Mouse (Mus musculus) midbrain, embryonic 16.5 days (tissue): ENCODE measurements around the gene 1700013G24Rik. TPM values are rescaled to one million over a fixed set of nuclear protein-coding genes. Genes with fewer than 3 reads are reported as not detected.

Experiments
- ATAC-seq: fragments of 200-750 bp; cut with Nextera tagmentation; 2 replicates; pipeline ENCODE4 v1.8.0; 2017; ENCODE audit warnings: moderate TSS enrichment
- H3K27ac ChIP-seq: fragments of 300-500 bp; sonication (generic); 2 replicates; pipeline ENCODE4 v1.5.1; 2014; ENCODE audit warnings: mild to moderate bottlenecking, low read length, mixed read lengths
- H3K27me3 ChIP-seq: fragments of 300-500 bp; sonication (generic); 2 replicates; pipeline ENCODE4 v1.6.1; 2014; ENCODE audit warnings: low read depth, low read length, mixed read lengths; ENCODE audit not compliant: control insufficient read depth, insufficient read depth
- H3K36me3 ChIP-seq: fragments of 300-500 bp; sonication (generic); 2 replicates; pipeline ENCODE4 v1.6.1; 2014; ENCODE audit warnings: mild to moderate bottlenecking, low read length, moderate library complexity, mixed read lengths; ENCODE audit not compliant: control insufficient read depth, insufficient read depth
- H3K4me1 ChIP-seq: fragments of 300-500 bp; sonication (generic); 2 replicates; pipeline ENCODE4 v1.6.1; 2014; ENCODE audit warnings: mild to moderate bottlenecking, low read length, mixed read lengths; ENCODE audit not compliant: control insufficient read depth, insufficient read depth
- H3K4me2 ChIP-seq: fragments of 300-500 bp; sonication (generic); 2 replicates; pipeline ENCODE4 v1.6.1; 2014; ENCODE audit warnings: mild to moderate bottlenecking, low read length, mixed read lengths
- H3K4me3 ChIP-seq: fragments of 300-500 bp; sonication (generic); 2 replicates; pipeline ENCODE4 v1.5.1; 2014; ENCODE audit warnings: low read depth, mild to moderate bottlenecking, low read length, moderate library complexity, mixed read lengths
- H3K9ac ChIP-seq: fragments of 300-500 bp; sonication (generic); 2 replicates; pipeline ENCODE4 v1.6.1; 2014; ENCODE audit warnings: low read depth, low read length, mixed read lengths
- H3K9me3 ChIP-seq: fragments of 300-500 bp; sonication (generic); replicated peaks from 2 replicates; pipeline ENCODE4 v1.6.1; 2014; ENCODE audit warnings: mild to moderate bottlenecking, low read length, mixed read lengths; ENCODE audit not compliant: control insufficient read depth, poor library complexity, severe bottlenecking
- whole genome bisulfite sequencing: fragments of 180-500 bp; shearing (Covaris S2); extraction: QIAGEN DNeasy Blood & Tissue Kit; methylation state at CpG from one replicate; pipeline ENCODE4 v1.1.7; 2014; 5-methylcytosine and 5-hydroxymethylcytosine counted together
- polyA plus RNA-seq: library from polyadenylated mRNA; unstranded; fragments of >200 nt; fragmentation: Nextera tagmentation; extraction: Ambion mirVana; gene quantifications from 2 replicates; pipeline ENCODE4 v1.2.1, GENCODE M21; 2015

Gene 1700013G24Rik
- polyA plus RNA-seq, 1 experiment from 2014 or later = not detected

- Histone ChIP-seq H3K4me2 (no peak overlapping the region), H3K27me3 (no peaks in the 10 kb centered on the region), H3K36me3 (no peaks in the 10 kb centered on the region), H3K4me3 (no peak overlapping the region), H3K9ac (no peak overlapping the region), H3K4me1 (peaks cover 15% of the 10 kb centered on the region), H3K27ac (no peak overlapping the region), H3K9me3 (no peaks in the 10 kb centered on the region)
- ATAC-seq = no peak
- 74% methylated on average over 9 of the region's 9 CpGs for WGBS
Measured at GRCm38 (mm10) chr4:137470701-137471317, 17.7 kb downstream of the 1700013G24Rik start.

GRCm38 (mm10) chr4:137471326-137471725, 18.2 kb downstream of the 1700013G24Rik start:
- WGBS = 70% methylated on average over 8 of the region's 8 CpGs
- H3K4me3 ChIP-seq = no peak overlapping the region
- H3K27me3 ChIP-seq = no peaks in the 10 kb centered on the region
- ATAC-seq = no peak
- H3K4me2 ChIP-seq = no peak overlapping the region
- peaks cover 15% of the 10 kb centered on the region for H3K4me1 ChIP-seq
- no peak overlapping the region for H3K9ac ChIP-seq
- H3K27ac ChIP-seq = no peak overlapping the region
- H3K9me3 ChIP-seq = no peaks in the 10 kb centered on the region
- H3K36me3 ChIP-seq = no peaks in the 10 kb centered on the region

- H3K36me3 ChIP-seq = no peaks in the 10 kb centered on the region
- peaks cover 16% of the 10 kb centered on the region for H3K4me1 ChIP-seq
- no peak overlapping the region for H3K9ac ChIP-seq
- H3K27me3 ChIP-seq = no peaks in the 10 kb centered on the region
- H3K9me3 ChIP-seq = no peaks in the 10 kb centered on the region
- ATAC-seq = no peak
- WGBS = 94% methylated on average over 8 of the region's 8 CpGs
- no peak overlapping the region for H3K4me2 ChIP-seq
- H3K27ac ChIP-seq = no peak overlapping the region
- no peak overlapping the region for H3K4me3 ChIP-seq
Measured at GRCm38 (mm10) chr4:137473240-137473639, 20.2 kb downstream of the 1700013G24Rik start.

GRCm38 (mm10) chr4:137473701-137474388, 20.8 kb downstream of the 1700013G24Rik start:
- no peak for ATAC-seq
- Histone ChIP-seq H3K27ac (no peak overlapping the region), H3K4me3 (no peak overlapping the region), H3K27me3 (no peaks in the 10 kb centered on the region), H3K4me2 (no peak overlapping the region), H3K36me3 (no peaks in the 10 kb centered on the region), H3K9me3 (no peaks in the 10 kb centered on the region), H3K4me1 (peaks cover 15% of the 10 kb centered on the region), H3K9ac (no peak overlapping the region)
- WGBS = 78% methylated on average over 18 of the region's 18 CpGs

- Histone ChIP-seq H3K9ac (no peak overlapping the region), H3K27ac (no peak overlapping the region)
- no peak for ATAC-seq
Measured at GRCm38 (mm10) chr4:137474694-137475093, 21.6 kb downstream of the 1700013G24Rik start.

GRCm38 (mm10) chr4:137475271-137476050, 22.4 kb downstream of the 1700013G24Rik start:
- no peak for ATAC-seq
- H3K27ac ChIP-seq = no peak overlapping the region
- H3K9me3 ChIP-seq = no peaks in the 10 kb centered on the region
- H3K4me1 ChIP-seq = peaks cover 6% of the 10 kb centered on the region; the same call in 1 of the 2 replicates
- no peak overlapping the region for H3K4me2 ChIP-seq
- H3K4me3 ChIP-seq = no peak overlapping the region
- no peaks in the 10 kb centered on the region for H3K27me3 ChIP-seq
- H3K36me3 ChIP-seq = no peaks in the 10 kb centered on the region
- no peak overlapping the region for H3K9ac ChIP-seq
- 92% methylated on average over 13 of the region's 13 CpGs for WGBS

More at GRCm38 (mm10) chr4:137474694-137475093, 21.6 kb downstream of the 1700013G24Rik start:
- Histone ChIP-seq H3K4me2 (no peak overlapping the region), H3K27me3 (no peaks in the 10 kb centered on the region), H3K4me3 (no peak overlapping the region), H3K9me3 (no peaks in the 10 kb centered on the region), H3K4me1 (peaks cover 7% of the 10 kb centered on the region), H3K36me3 (no peaks in the 10 kb centered on the region)
- 95% methylated on average over 7 of the region's 7 CpGs for whole genome bisulfite sequencing

GRCm38 (mm10) chr4:137476065-137476760, 23.1 kb downstream of the 1700013G24Rik start:
- no peak overlapping the region for H3K4me3 ChIP-seq
- H3K9me3 ChIP-seq = no peaks in the 10 kb centered on the region
- 0 out of 2 replicates have a peak overlapping the region, but pooled peaks have one; percentile 13 for H3K4me2 ChIP-seq
- no peaks in the 10 kb centered on the region for H3K36me3 ChIP-seq
- ATAC-seq = no peak
- H3K9ac ChIP-seq = no peak overlapping the region
- peaks cover 6% of the 10 kb centered on the region; the same call in 1 of the 2 replicates for H3K4me1 ChIP-seq
- WGBS = 37% methylated on average over 10 of the region's 10 CpGs
- no peaks in the 10 kb centered on the region for H3K27me3 ChIP-seq
- H3K27ac ChIP-seq = no peak overlapping the region

GRCm38 (mm10) chr4:137476761-137477237, 23.7 kb downstream of the 1700013G24Rik start:
- ATAC-seq = no peak
- 0 out of 2 replicates have a peak overlapping the region, but pooled peaks have one; percentile 13 for H3K4me2 ChIP-seq
- no peak overlapping the region for H3K27ac ChIP-seq
- no peak overlapping the region for H3K4me3 ChIP-seq
- H3K4me1 ChIP-seq = peaks cover 6% of the 10 kb centered on the region; the same call in 1 of the 2 replicates
- no peaks in the 10 kb centered on the region for H3K36me3 ChIP-seq
- H3K9me3 ChIP-seq = no peaks in the 10 kb centered on the region
- 29% methylated on average over 16 of the region's 17 CpGs for WGBS
- H3K27me3 ChIP-seq = no peaks in the 10 kb centered on the region
- H3K9ac ChIP-seq = no peak overlapping the region
